Mouse (Mus musculus): ENCODE results near the gene Fbxo24. TPM values are rescaled to one million over a fixed set of nuclear protein-coding genes. Genes with fewer than 3 reads are reported as not detected.

The Fbxo24 gene
- under 1 TPM; 0.27 to 0.36 TPM for total RNA-seq (2021)
- long read RNA-seq: 0 reads

DNA sequence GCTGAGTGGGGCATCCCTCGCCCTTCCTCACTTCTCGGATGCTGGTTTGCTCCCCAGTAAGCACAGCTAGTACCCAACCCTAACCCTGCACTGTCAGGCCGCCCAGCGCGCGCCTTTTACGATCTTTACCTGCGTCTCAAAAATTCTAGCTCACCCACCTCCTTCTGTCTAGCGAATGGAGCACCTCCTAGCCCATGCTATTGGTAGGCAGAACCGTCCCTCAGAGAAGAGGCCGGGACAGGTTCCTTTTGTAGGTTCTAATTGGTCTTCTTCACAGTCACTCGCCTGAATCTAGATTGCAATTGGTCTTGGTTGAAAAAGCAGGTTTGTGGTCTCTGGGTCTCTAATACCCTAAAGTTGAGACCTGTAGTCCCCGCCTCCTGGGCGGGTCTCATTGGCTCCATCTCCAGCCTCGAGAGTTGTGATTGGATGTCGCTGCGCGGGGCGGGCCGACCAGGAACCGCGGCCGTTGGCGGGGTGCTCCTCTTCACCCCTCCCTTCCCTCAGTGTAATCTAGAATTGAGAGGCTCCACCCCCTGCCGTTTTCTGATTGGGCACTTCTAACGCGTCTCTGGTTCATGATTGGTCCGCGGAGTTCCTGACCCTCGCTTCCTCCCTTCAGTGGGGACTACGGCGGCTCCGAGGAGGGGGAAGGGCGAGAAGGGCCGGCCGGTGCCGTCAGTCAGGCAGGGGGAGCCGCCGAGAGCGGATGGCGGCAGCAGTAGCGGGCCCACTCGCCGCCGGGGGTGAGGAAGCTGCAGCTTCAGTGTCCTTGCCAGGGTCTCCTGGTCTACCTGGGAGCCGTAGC is at the start of gene Fbxo24, which contains the start of the genes Lrch4 and Gm20605:
TSS of gene Fbxo24 (minus strand) at position 505 of the 808 bp plus-strand sequence.
TSS of gene Lrch4 (plus strand) at position 624 of the 808 bp plus-strand sequence.
TSS of gene Gm20605 (plus strand) at position 678 of the 808 bp plus-strand sequence.
- peak; percentile 96 to 97 for DNase-seq (ENCODE audit: low spot score in 2 of 2)

DNA sequence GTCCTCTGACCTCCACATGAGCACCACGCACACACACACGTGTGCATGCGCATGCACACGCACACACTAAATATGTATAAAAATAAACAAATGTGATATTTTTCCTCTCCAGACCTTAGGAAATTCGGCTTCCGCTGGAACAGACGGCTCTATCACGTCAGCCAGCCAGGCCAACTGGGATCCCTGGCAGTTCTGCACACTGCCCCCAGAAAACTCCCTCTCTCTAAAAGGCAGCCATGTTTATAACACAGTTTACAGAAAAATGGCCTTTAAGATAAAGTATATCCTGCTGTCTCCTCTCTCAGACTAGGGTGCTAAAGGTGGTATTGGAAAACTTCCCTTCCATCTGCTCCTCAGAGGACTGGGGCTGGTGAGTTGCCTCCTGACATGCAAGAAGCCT is 49.1 kb upstream of the Fbxo24 start:
- no peak for DNase-seq (ENCODE audit: low spot score in 2 of 2)

DNA sequence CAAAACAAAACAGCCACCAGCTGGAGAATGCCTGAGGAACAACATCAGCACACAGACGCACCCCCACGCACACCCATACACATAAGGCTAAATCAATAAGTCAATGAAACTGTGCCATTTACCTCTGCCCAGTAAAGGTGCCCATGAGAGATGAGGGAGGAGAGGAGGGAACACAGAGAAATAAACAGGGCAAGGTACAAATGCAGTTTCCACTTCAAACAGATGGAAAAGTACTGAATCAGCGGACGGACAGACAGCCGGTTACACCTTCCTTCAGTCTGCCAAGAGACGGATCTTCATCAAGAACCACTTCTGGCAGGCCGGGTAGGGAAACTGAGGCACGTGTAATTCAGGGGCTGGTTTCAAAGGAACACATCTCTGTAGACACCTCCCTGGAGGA is 46.0 kb upstream of the Fbxo24 start:
- no peak for DNase-seq (ENCODE audit: low spot score in 2 of 2)

DNA sequence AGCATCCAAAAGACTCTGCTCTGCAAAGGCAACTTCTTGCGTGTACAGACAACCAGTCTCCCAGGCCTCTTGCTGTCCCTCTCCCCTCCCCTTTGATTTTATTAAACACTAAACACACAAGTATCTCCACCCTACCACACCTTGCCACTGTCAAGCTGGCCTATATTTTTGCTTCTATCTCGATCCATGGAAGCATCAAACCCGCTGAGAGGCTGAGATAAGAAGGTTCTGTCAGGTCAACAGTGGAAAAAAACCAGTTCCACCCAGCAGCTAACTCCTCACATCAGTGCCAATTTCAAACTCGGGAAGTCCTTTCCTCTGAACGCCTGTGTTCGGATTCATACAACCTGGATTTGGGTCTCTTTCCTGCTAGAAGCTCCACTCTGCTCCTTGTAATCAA is 44.2 kb upstream of the Fbxo24 start:
- DNase-seq (ENCODE audit: low spot score in 2 of 2): no peak

DNA sequence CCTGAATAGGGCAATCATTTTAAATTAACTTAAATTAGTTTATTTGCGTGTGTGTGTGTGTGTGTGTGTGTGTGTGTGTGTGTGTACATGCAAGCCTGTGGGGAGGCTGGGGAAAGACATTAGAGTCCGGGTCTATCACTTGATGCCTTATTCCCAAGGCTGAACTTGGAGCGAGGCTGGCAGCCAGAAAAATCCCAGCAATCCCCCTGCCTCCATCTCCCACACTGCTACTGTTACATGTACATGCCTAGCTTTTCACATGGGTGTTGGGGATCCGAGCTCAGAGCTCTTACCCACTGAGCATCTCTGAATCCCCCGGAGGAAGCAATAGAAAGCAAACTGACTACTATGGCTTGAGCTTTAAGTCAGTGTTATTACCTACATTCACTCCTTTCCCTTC is 43.6 kb upstream of the Fbxo24 start:
- peak in 1 of 2 experiments; percentile 10 for DNase-seq (ENCODE audit: low spot score in 2 of 2)

- DNase-seq (ENCODE audit: low spot score in 2 of 2): peak; percentile 21 to 26
Measured at GRCm38 (mm10) chr5:137671443-137672240, 42.8 kb upstream of the Fbxo24 start.

DNA sequence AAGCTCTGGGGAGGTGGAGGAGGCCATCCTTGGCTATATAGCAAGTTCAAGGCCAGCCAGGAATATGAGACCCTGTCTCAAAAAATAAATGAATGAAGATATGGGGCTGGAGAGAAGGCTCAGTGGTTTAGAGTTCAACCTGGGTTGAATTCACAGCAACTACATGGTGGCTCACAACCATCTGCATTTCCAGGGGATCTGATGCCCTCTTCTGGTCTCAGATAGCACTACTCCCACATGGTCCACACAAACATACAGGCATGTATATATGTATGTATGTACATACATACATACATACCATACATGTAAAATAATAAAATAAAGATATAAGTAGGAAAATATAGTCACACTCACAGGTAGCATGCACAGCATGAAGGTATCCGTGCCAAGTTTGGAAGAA is 41.4 kb upstream of the Fbxo24 start:
- DNase-seq (ENCODE audit: low spot score in 2 of 2): peak in 1 of 2 experiments; percentile 11

GRCm38 (mm10) chr5:137668971-137669370 is 40.2 kb upstream of the Fbxo24 start:
- DNase-seq (ENCODE audit: low spot score in 2 of 2): no peak

- no peak for DNase-seq (ENCODE audit: low spot score in 2 of 2)
Measured at GRCm38 (mm10) chr5:137663057-137663456, 34.3 kb upstream of the Fbxo24 start.

DNA sequence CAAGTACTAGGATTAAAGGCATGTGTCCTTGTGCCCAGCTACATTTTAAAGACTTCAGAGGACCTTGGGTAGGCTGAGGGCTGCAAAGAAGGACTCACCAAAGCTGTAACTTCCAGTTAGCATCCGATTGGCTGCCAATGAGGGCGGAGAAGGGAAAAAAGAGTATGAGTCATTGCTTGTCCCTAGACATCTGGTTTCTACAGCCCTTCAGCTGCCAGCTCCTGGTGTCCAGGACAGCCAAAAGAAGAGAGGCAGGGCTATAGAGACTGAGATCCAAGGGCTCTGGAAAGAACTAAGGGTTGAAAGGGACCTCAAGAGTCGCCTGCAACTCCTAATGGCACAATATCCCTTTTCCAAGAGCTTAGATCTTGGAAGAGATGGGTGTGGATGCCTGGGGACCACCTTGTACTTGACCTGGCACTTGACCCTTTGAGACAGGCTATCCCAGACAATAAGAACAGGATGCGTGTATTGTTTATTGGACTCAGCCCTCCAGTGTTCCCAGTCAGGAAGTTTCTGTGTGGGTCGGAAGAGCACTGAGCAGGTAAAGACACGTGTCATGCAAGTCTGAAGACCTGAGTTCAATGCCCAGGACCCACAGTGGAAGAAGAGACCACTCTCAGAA is 31.4 kb upstream of the Fbxo24 start:
- DNase-seq (ENCODE audit: low spot score in 2 of 2): no peak

- peak; percentile 83 to 85 for DNase-seq (ENCODE audit: low spot score in 2 of 2)
Measured at GRCm38 (mm10) chr5:137656977-137657376, 28.2 kb upstream of the Fbxo24 start.

GRCm38 (mm10) chr5:137654746-137655145 is 25.9 kb upstream of the Fbxo24 start:
- DNase-seq (ENCODE audit: low spot score in 2 of 2): no peak

- no peak for DNase-seq (ENCODE audit: low spot score in 2 of 2)
Measured at GRCm38 (mm10) chr5:137653366-137653765, 24.6 kb upstream of the Fbxo24 start.

DNA sequence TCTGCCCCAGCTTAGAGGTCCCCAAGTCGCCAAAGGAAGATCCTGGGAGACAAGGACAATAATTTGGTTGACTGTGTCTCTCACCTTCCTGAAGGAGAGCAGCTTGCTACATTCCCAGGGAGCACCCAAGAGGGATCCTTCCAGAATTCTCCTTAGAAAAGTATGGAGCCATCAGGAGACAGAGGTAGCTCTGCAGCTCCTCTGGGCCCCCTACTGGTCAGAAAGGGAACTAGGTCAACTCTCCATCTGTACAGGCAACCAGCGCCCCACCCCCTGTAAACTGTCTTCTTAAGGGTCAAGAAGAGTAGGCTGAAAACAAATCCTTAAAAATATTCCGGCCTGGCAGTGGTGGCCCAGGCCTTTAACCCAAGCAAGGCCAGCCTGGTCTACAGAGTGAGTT is 23.7 kb upstream of the Fbxo24 start:
- DNase-seq (ENCODE audit: low spot score in 2 of 2): peak; percentile 51 to 67

DNA sequence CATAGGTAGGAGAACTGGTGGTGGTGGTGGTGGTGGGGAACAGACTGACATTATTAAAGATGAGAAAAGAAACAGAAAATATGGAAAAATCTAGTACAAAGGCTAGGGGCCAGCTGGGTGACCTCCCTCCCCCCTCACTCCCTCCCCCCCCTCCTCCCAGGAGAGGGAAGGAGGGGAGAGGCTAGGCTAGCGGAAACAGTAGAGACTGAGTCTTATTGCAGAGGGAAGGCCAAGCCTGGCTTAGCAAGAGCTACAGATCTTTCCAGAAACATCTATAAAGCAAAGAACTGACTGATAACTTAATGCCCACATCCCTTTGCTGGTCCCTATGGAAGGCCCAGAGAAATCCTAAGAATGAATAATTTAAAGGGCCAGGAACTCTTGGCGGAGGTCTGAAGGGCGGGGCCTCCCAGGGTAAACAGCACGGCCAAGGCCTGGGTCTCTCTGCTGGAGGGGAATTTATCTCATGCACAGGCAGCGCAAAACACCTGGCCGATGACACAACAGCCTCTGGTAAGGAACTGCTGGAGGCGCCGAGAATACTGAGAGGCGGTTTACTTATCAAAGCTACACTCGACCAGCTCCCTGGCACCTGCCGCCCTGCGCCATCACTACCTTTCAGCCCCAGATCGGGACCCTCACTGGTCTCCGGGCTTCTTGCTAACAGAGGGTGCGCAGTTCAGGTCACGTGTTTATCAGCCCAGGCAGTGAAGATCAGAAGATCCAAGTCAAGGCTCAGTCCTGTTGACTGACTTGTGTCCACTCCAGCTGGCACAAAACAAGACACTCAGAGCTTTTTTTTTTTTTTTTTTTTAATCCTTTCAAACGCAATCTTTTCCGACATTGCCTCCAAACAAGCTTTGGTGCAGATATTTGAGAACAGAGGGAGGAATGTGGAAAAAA is 21.1 kb upstream of the Fbxo24 start:
- no peak for DNase-seq (ENCODE audit: low spot score in 2 of 2)

GRCm38 (mm10) chr5:137649251-137649650 is 20.4 kb upstream of the Fbxo24 start:
- no peak for DNase-seq (ENCODE audit: low spot score in 2 of 2)

- DNase-seq (ENCODE audit: low spot score in 2 of 2): no peak
Measured at GRCm38 (mm10) chr5:137647827-137648601, 19.2 kb upstream of the Fbxo24 start.

GRCm38 (mm10) chr5:137645652-137646091 is 16.9 kb upstream of the Fbxo24 start, which contains the start of gene Irs3:
Irs3 (minus strand) TSS chr5:137645714.
- no peak for DNase-seq (ENCODE audit: low spot score in 2 of 2)

- no peak for DNase-seq (ENCODE audit: low spot score in 2 of 2)
Measured at GRCm38 (mm10) chr5:137645091-137645651, 16.4 kb upstream of the Fbxo24 start.

Data from layer of hippocampus, postnatal 10 days (tissue).